Comparison of ENCODE assay signal across 8 mouse cellular contexts in genomic region chr16:4541501-4542198, GRCm38 (mm10). TPM values are rescaled to one million over a fixed set of nuclear protein-coding genes. Genes with fewer than 3 reads are reported as not detected.
DNase-seq lines count a peak whose midpoint lies in the region; ATAC-seq and TF ChIP-seq lines count a peak whose summit lies in the region.

Gene Srl (minus strand): TSS chr16:4541816.

- H3K27me3 ChIP-seq in embryonic facial prominence, embryonic 14.5 days (replicated peaks; ENCODE audit: control insufficient read depth, insufficient read depth, low read length): no peaks in the 10 kb centered on the region
- H3K27me3 ChIP-seq in heart, adult 2 months (ENCODE audit: control insufficient read depth, insufficient read depth, low read length): no peaks in the 10 kb centered on the region
- no peaks in the 10 kb centered on the region for H3K27me3 ChIP-seq in limb, embryonic 13.5 days
- no peaks in the 10 kb centered on the region for H3K27me3 ChIP-seq in midbrain, embryonic 16.5 days (ENCODE audit: control insufficient read depth, insufficient read depth, low read depth, low read length)

- peak; percentile 64 for TF ChIP-seq POLR2A in heart, adult 2 months (IDR thresholded peaks at IDR 0.05; ENCODE audit: insufficient read depth, low read depth, low read length)

- H3K9me3 ChIP-seq in embryonic facial prominence, embryonic 14.5 days (ENCODE audit: control insufficient read depth, low read length): no peaks in the 10 kb centered on the region
- no peaks in the 10 kb centered on the region for H3K9me3 ChIP-seq in limb, embryonic 13.5 days
- no peaks in the 10 kb centered on the region for H3K9me3 ChIP-seq in midbrain, embryonic 16.5 days (replicated peaks; ENCODE audit: control insufficient read depth, low read length, poor library complexity, severe bottlenecking)

- H3K27ac ChIP-seq in embryonic facial prominence, embryonic 14.5 days (replicated peaks; ENCODE audit: low read depth, low read length): 0 out of 2 replicates have a peak within 1 kb of the TSS, but pooled peaks have one; percentile 16
- H3K27ac ChIP-seq in heart, adult 2 months: peak within 1 kb of the TSS; percentile 56
- peak within 1 kb of the TSS; percentile 48; the same call in 1 of the 2 replicates for H3K27ac ChIP-seq in limb, embryonic 13.5 days
- peak within 1 kb of the TSS; percentile 67 for H3K27ac ChIP-seq in midbrain, embryonic 16.5 days (ENCODE audit: low read length)

- TF ChIP-seq CTCF in heart, adult 2 months (IDR thresholded peaks at IDR 0.05): peak; percentile 97

- no peaks in the 10 kb centered on the region; the same call in 1 of the 2 replicates for H3K79me2 ChIP-seq in heart, adult 2 months (replicated peaks; ENCODE audit: control insufficient read depth, insufficient read depth, low read length)

- peaks cover 16% of the 10 kb centered on the region for H3K36me3 ChIP-seq in embryonic facial prominence, embryonic 14.5 days (ENCODE audit: control insufficient read depth, insufficient read depth, low read length)
- no peaks in the 10 kb centered on the region for H3K36me3 ChIP-seq in heart, adult 2 months (ENCODE audit: control insufficient read depth, insufficient read depth, low read length)
- peaks cover 22% of the 10 kb centered on the region for H3K36me3 ChIP-seq in limb, embryonic 13.5 days
- H3K36me3 ChIP-seq in midbrain, embryonic 16.5 days (ENCODE audit: control insufficient read depth, insufficient read depth, low read length): no peaks in the 10 kb centered on the region

- H3K4me1 ChIP-seq in embryonic facial prominence, embryonic 14.5 days (ENCODE audit: control insufficient read depth, insufficient read depth, low read length): 0 out of 2 replicates have a peak, but pooled peaks cover 5% of the 10 kb centered on the region
- peaks cover 2% of the 10 kb centered on the region for H3K4me1 ChIP-seq in heart, adult 2 months (ENCODE audit: control insufficient read depth, insufficient read depth, low read length)
- peaks cover 4% of the 10 kb centered on the region; the same call in 1 of the 2 replicates for H3K4me1 ChIP-seq in limb, embryonic 13.5 days
- H3K4me1 ChIP-seq in midbrain, embryonic 16.5 days (ENCODE audit: control insufficient read depth, insufficient read depth, low read length): peaks cover 5% of the 10 kb centered on the region; the same call in 1 of the 2 replicates

- 2% methylated on average over 33 of the region's 43 CpGs for WGBS in embryonic facial prominence, embryonic 14.5 days
- WGBS in heart, adult 2 months: under 1% methylated on average over 43 of the region's 43 CpGs
- under 1% methylated on average over 43 of the region's 43 CpGs for whole genome bisulfite sequencing in limb, embryonic 13.5 days
- 1% methylated on average over 43 of the region's 43 CpGs for WGBS in midbrain, embryonic 16.5 days

- TF ChIP-seq EP300 in heart, adult 2 months (IDR thresholded peaks at IDR 0.05; ENCODE audit: insufficient read depth, low read depth, low read length): peak; percentile 97

- intact Hi-C loops in heart, adult 2 months (cut with DNase I): loop anchor here (1.0 to 5.0 kb wide), 3 partner anchors 52 to 225 kb away; partner anchors contain the start of gene Adcy9

- H3K9ac ChIP-seq in embryonic facial prominence, embryonic 14.5 days (ENCODE audit: low read depth, low read length): peak within 1 kb of the TSS; percentile 59
- peak within 1 kb of the TSS; percentile 60 for H3K9ac ChIP-seq in heart, adult 2 months (ENCODE audit: low read depth, low read length)
- peak within 1 kb of the TSS; percentile 62 for H3K9ac ChIP-seq in limb, embryonic 13.5 days
- peak within 1 kb of the TSS; percentile 71 for H3K9ac ChIP-seq in midbrain, embryonic 16.5 days (ENCODE audit: low read depth, low read length)

- peak; percentile 100 for DNase-seq in 3T3-L1 (ENCODE audit: low read depth, low spot score)
- DNase-seq in adrenal gland, postnatal 4 days (ENCODE audit: low spot score in 2 of 2): peak; percentile 94 to 100
- peak; percentile 100 for DNase-seq in embryonic facial prominence, embryonic 14.5 days (ENCODE audit: low spot score)
- peak; percentile 100 for DNase-seq in heart, adult 2 months
- DNase-seq in kidney, adult 8-10 months: peak; percentile 100
- peak; percentile 93 to 97 for DNase-seq in spleen, postnatal 10 days (ENCODE audit: low spot score in 2 of 2)

- peak within 1 kb of the TSS; percentile 56 for H3K4me2 ChIP-seq in embryonic facial prominence, embryonic 14.5 days (ENCODE audit: low read depth, low read length)
- H3K4me2 ChIP-seq in limb, embryonic 13.5 days (replicated peaks): peak within 1 kb of the TSS; percentile 65
- peak within 1 kb of the TSS; percentile 57 for H3K4me2 ChIP-seq in midbrain, embryonic 16.5 days (ENCODE audit: low read length)

- peak; percentile 97 for ATAC-seq in embryonic facial prominence, embryonic 14.5 days (ENCODE audit: low read depth)
- peak; percentile 96 for ATAC-seq in limb, embryonic 13.5 days (ENCODE audit: low FRiP score, low read depth)
- ATAC-seq in midbrain, embryonic 16.5 days: peak; percentile 98

- peak within 1 kb of the TSS; percentile 44 for H3K4me3 ChIP-seq in embryonic facial prominence, embryonic 14.5 days (ENCODE audit: low read depth, low read length)
- H3K4me3 ChIP-seq in heart, adult 2 months: peak within 1 kb of the TSS; percentile 51
- peak within 1 kb of the TSS; percentile 48 for H3K4me3 ChIP-seq in limb, embryonic 13.5 days
- H3K4me3 ChIP-seq in midbrain, embryonic 16.5 days (ENCODE audit: low read depth, low read length): peak within 1 kb of the TSS; percentile 55

RNA-seq across cellular contexts. Expression of gene Srl, which starts in this region (rescaled TPM):
- 10 to 100 TPM; 21.8 to 42.0 TPM for total RNA-seq in adrenal gland, postnatal 4 days (2021)
- 89.2 and 112 TPM in 2 replicates for polyA plus RNA-seq in embryonic facial prominence, embryonic 14.5 days (2014; fragmentation: Nextera tagmentation; extraction: Ambion mirVana)
- 100 to 1,000 TPM; 771 to 870 TPM for total RNA-seq in heart, adult 2 months (2021)
- polyA plus RNA-seq in heart, adult 2 months (2012; rRNA removed): 276 and 575 TPM in 2 replicates
- polyA plus RNA-seq in limb, embryonic 13.5 days (2015; fragmentation: Nextera tagmentation; extraction: Ambion mirVana): 38.7 and 41.8 TPM in 2 replicates
- 23.0 and 27.4 TPM in 2 replicates for polyA plus RNA-seq in midbrain, embryonic 16.5 days (2015; fragmentation: Nextera tagmentation; extraction: Ambion mirVana)

Comparison
In these comparisons a context has a peak if more than half of its experiments do, and no peak if none do; other contexts are left out.
1. Peak in every context shown above with its lines: DNase-seq, ATAC-seq, H3K4me3 ChIP-seq and H3K27ac ChIP-seq.
2. RNA of gene Srl (total RNA-seq): 771 to 870 TPM in heart, adult 2 months; 21.8 to 42.0 TPM in adrenal gland, postnatal 4 days; every median in the first group is over 10 times any median in the second.
3. H3K27ac ChIP-seq: peak in every context shown above with its lines; median percentile 67 in midbrain, embryonic 16.5 days; 56 in heart, adult 2 months; 48 in limb, embryonic 13.5 days; 16 in embryonic facial prominence, embryonic 14.5 days.